Mouse (Mus musculus) heart, embryonic 14.5 days (tissue): ENCODE data around the gene B4galnt1. TPM values are rescaled to one million over a fixed set of nuclear protein-coding genes. Genes with fewer than 3 reads are reported as not detected.
A peak's percentile ranks its signal among the peaks of the same experiment; 100 is the strongest.
"Not testable (repeated sequence)": the region's sequence is repeated elsewhere in the genome, so short reads cannot be mapped to it uniquely, and the experiment has no call there.

Source experiments
- ATAC-seq: fragments of 200-750 bp; cut with Nextera tagmentation; 2 replicates; pipeline ENCODE4 v1.8.0; 2017; ENCODE audit warnings: low read depth, moderate TSS enrichment; ENCODE audit not compliant: insufficient number of reproducible peaks, insufficient read depth, low FRiP score
- H3K27ac ChIP-seq, 2 experiments: fragments of 200-500 bp in 1 of 2; fragments of 300-500 bp in 1 of 2; sonication (generic) in 1 of 2; replicated peaks in 1 of 2; 2 replicates each; pipeline ENCODE4 v1.5.1; 2012 to 2014; ENCODE audit warnings: low read depth in 2 of 2, low read length in 2 of 2, control low read depth in 1 of 2, mild to moderate bottlenecking in 1 of 2, mixed read lengths in 1 of 2; ENCODE audit not compliant: control insufficient read depth in 1 of 2, insufficient read depth in 1 of 2
- H3K27me3 ChIP-seq: fragments of 300-500 bp; sonication (generic); 2 replicates; pipeline ENCODE4 v1.6.1; 2014; ENCODE audit warnings: mild to moderate bottlenecking, low read length, control low read depth; ENCODE audit not compliant: control insufficient read depth, insufficient read depth
- H3K36me3 ChIP-seq: fragments of 300-500 bp; sonication (generic); 2 replicates; pipeline ENCODE4 v1.6.1; 2014; ENCODE audit warnings: mild to moderate bottlenecking, control low read depth, low read length, mixed read lengths; ENCODE audit not compliant: control insufficient read depth, insufficient read depth
- H3K4me1 ChIP-seq, 2 experiments: fragments of 200-500 bp in 1 of 2; fragments of 300-500 bp in 1 of 2; sonication (generic) in 1 of 2; 2 replicates each; pipeline ENCODE4 v1.6.1; 2012 to 2014; ENCODE audit warnings: low read length in 2 of 2, control low read depth in 1 of 2, mixed read lengths in 1 of 2; ENCODE audit not compliant: control insufficient read depth in 2 of 2, insufficient read depth in 2 of 2
- H3K4me2 ChIP-seq: fragments of 300-500 bp; sonication (generic); 2 replicates; pipeline ENCODE4 v1.6.1; 2014; ENCODE audit warnings: mild to moderate bottlenecking, low read length
- H3K4me3 ChIP-seq, 2 experiments: fragments of 200-500 bp in 1 of 2; fragments of 300-500 bp in 1 of 2; sonication (generic) in 1 of 2; 2 replicates each; pipeline ENCODE4 v1.5.1; 2012 to 2014; ENCODE audit warnings: low read length in 2 of 2, mild to moderate bottlenecking in 2 of 2, control low read depth in 1 of 2, low read depth in 1 of 2, moderate library complexity in 1 of 2; ENCODE audit not compliant: control insufficient read depth in 1 of 2, insufficient read depth in 1 of 2
- H3K9ac ChIP-seq: fragments of 300-500 bp; sonication (generic); 2 replicates; pipeline ENCODE4 v1.6.1; 2014; ENCODE audit warnings: mild to moderate bottlenecking, low read length
- H3K9me3 ChIP-seq: fragments of 300-500 bp; sonication (generic); 2 replicates; pipeline ENCODE4 v1.6.1; 2016; ENCODE audit warnings: low read length, control low read depth; ENCODE audit not compliant: control insufficient read depth
- WGBS: fragments of 180-500 bp; shearing (Covaris S2); extraction: QIAGEN DNeasy Blood & Tissue Kit; methylation state at CpG from one replicate; pipeline ENCODE4 v1.1.7; 2014; 5-methylcytosine and 5-hydroxymethylcytosine counted together
- polyA plus RNA-seq: library from polyadenylated mRNA; unstranded; fragments of >200 nt; fragmentation: Nextera tagmentation; extraction: Ambion mirVana; gene quantifications from 2 replicates; pipeline ENCODE4 v1.2.1, GENCODE M21; 2014

The B4galnt1 gene
- polyA plus RNA-seq, 1 experiment from 2014 or later, result 1.5 TPM

DNA sequence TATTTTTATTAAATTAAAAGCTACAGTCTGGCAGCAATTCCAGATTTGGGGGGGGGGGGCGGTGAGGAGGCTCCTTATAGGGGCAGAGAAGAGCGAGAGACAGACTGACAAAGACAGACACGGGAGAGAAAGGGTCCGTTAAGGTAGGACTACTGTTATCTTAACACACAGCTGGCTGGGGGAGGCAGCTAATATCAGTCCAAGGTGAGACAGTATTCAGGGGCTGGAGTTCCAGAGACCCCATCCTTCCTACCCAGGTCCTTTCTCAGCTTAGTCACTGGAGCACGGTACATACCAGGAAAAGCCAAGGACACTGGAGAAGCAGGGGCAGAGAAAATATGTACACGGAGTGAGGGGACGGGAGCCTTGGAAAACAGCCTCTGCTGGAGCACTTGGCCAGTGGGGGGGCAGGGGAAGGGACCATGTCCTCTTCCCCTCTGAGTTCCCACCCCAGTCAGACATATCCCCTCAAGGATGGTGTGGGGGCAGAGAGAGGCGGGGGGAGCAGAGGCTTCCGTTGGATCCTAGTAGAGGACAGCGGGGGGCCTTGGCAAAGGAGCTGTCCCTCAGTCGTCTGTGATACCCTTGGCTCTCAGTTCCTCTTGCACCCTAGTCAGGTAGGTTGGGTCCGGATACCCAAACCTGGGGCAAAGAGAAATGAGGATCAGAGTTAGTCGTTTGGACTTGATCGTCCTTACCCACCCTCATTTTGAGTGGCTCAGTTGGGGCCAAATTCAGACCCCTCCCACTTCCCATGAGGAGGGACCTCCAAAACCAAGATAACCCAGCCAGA is 25.6 kb downstream of the B4galnt1 start:
- Histone ChIP-seq H3K4me2 (peak overlapping the region; percentile 87), H3K4me1 (peaks cover 3 to 24% of the 10 kb centered on the region in 2 experiments; a peak in 3 of 4 replicates), H3K9ac (peak overlapping the region; percentile 80), H3K27ac (peak overlapping the region in 1 of 2 experiments; percentile 29; a peak in 1 of 4 replicates), H3K4me3 (0 out of 4 replicates have a peak overlapping the region, but pooled peaks of 1 of the 2 experiments have one; percentile 66), H3K27me3 (peaks cover 4% of the 10 kb centered on the region), H3K9me3 (no peaks in the 10 kb centered on the region), H3K36me3 (peaks cover 28% of the 10 kb centered on the region)
- 44% methylated on average over 13 of the region's 14 CpGs for WGBS
- no peak for ATAC-seq

DNA sequence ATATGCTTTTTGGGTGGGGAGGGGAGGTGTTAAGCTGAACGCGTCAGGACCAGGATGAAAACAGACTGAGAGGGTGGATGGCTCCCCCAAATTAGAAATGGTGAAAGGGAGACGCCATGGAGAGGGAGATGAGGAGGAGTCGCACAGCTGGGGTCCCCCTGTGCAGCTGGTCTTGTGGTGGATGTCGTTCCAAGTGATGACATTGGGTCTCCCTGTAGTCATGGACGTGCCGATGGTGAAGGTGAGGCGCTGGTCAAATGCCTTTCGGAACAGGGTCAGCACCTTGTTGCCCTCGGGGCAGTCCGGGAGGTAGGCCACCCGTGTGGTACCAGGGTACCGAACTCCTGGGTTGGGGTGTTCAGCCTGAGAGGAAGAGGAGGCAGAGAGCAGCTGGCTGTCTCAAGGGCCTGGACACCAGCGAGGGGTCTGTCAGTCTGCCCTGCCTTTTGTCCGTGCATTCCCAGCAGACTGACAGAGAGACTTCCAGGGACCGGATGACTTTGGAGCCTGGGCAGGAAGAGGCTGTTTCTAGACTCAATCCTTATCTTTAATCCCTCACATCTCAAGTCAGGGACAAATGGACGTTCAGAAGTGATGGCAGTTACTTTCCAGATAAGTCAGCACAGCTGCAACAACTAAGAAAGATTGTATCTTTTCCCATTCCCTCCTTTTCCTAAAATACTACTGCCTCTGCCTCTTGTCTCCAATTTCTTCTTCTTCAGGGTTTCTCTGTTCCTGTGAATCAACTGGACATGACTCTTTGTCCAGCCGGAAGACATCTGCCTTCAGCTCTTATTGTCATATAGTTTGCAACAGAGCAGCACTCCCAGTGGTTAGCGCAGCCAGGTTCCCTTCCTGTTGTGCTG is 26.4 kb downstream of the B4galnt1 start:
- no peaks in the 10 kb centered on the region for H3K27me3 ChIP-seq
- WGBS, result 58% methylated on average over 19 of the region's 19 CpGs
- ATAC-seq, result no peak
- no peak overlapping the region; the same call in 1 of the 2 replicates for H3K9ac ChIP-seq
- no peak overlapping the region for H3K4me2 ChIP-seq
- 0 out of 4 replicates have a peak overlapping the region, but pooled peaks of 1 of the 2 experiments have one; percentile 26 for H3K27ac ChIP-seq
- peaks cover 23% of the 10 kb centered on the region for H3K36me3 ChIP-seq
- no peaks in the 10 kb centered on the region for H3K9me3 ChIP-seq
- no peak overlapping the region for H3K4me3 ChIP-seq
- peaks cover 4 to 25% of the 10 kb centered on the region in 2 experiments for H3K4me1 ChIP-seq

DNA sequence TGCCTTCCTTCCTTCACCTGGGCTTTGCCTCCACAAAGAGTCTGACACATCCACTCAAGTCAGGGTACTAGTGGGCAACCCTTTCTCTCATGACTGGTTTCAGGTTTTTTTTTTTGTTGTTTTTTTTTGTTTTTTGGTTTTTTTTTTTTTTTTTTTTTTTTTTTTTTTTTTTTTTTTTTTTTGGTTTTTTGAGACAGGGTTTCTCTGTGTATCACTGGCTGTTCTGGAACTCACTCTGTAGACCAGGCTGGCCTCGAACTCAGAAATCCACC is 27.0 kb downstream of the B4galnt1 start:
- peaks cover 23% of the 10 kb centered on the region for H3K36me3 ChIP-seq
- not testable (repeated sequence) for H3K27me3 ChIP-seq, ATAC-seq, H3K4me2 ChIP-seq, H3K9ac ChIP-seq, H3K4me3 ChIP-seq, H3K9me3 ChIP-seq
- 0 out of 4 replicates have a peak overlapping the region, but pooled peaks of 1 of the 2 experiments have one; percentile 26 for H3K27ac ChIP-seq
- 53% methylated on average over 1 of the region's 1 CpGs for WGBS
- H3K4me1 ChIP-seq, result peaks cover 7 to 28% of the 10 kb centered on the region in 2 experiments

DNA sequence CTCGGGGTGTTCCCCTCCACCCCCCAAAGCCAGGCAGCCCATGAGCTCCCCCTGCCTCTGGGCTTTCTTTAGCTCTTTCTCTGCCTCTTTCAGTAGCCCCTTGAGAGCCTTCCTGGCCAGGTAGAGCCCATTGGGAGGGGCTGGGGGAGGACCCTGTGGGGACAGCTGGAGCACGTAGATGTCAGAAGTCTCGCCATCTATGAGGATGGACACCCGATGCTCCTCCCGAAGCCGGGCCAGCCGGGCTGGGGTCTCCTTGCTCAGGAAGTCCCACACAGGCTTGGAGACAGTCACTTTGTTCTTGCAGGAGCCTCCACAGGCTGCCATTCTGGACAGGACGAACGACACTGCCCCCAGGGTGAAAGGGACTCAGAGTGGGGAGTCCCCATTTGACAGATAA is 28.0 kb downstream of the B4galnt1 start:
- H3K27ac ChIP-seq, result no peak overlapping the region

DNA sequence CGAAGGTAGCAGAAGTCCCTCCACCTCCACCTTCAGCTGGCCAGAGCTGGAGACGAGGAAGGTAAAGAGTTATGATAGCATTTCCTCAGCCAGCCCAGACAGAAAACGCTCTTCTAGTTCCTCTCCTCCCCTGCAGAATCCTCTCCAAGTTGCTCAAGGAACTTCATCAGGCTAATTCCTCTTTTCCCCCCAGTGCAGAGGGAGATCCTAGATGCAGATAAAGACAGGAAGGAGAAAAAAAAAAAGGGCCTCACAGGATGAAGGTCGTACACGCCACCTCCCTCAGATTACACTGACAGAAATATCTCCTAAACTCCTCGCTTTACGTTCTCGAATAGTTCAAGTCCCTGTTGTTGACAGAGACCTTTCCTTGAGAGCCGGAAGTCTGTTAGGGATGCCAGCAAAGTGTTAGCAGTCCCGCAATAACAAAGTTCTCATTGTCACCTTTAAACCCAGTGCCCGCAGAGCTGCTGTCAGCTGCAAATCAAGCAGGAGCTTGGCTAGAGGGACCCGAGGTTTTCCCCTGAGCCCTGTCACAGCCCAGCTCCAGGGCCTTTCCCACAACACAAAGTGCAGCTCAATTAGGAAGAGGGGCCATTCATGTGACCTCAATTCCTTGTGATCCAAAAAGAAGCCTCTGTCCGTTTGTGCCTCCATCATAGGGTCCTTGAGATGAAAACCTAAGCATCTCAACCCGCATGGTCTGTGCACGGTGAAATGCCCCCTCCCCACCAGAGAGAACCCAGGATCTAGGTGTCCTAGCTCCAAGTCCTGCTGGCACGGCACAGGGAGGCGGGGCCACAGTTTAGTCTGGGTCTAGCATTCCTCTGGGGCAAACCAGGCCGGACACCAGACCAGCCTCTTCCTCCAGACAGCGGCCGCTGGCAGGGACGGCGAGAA is 29.7 kb downstream of the B4galnt1 start:
- 12% methylated on average over 22 of the region's 22 CpGs for WGBS
- no peaks in the 10 kb centered on the region for H3K27me3 ChIP-seq
- peak overlapping the region; percentile 85 for H3K4me2 ChIP-seq
- H3K27ac ChIP-seq, result peak overlapping the region; percentile 74 to 89
- peak; percentile 29; the same call in 1 of the 2 replicates for ATAC-seq
- H3K9ac ChIP-seq, result peak overlapping the region; percentile 89
- H3K4me3 ChIP-seq, result peak overlapping the region; percentile 65 to 75
- H3K4me1 ChIP-seq, result peaks cover 7 to 13% of the 10 kb centered on the region in 2 experiments
- peaks cover 39% of the 10 kb centered on the region for H3K36me3 ChIP-seq
- no peaks in the 10 kb centered on the region for H3K9me3 ChIP-seq

More for the DNA sequence above, 28.0 kb downstream of the B4galnt1 start:
- no peak overlapping the region for H3K4me2 ChIP-seq
- H3K9ac ChIP-seq, result no peak overlapping the region
- peaks cover 23% of the 10 kb centered on the region for H3K36me3 ChIP-seq
- peaks cover 7 to 28% of the 10 kb centered on the region in 2 experiments for H3K4me1 ChIP-seq
- no peak for ATAC-seq
- H3K9me3 ChIP-seq, result no peaks in the 10 kb centered on the region
- H3K27me3 ChIP-seq, result no peaks in the 10 kb centered on the region
- WGBS, result 85% methylated on average over 9 of the region's 9 CpGs
- no peak overlapping the region for H3K4me3 ChIP-seq

DNA sequence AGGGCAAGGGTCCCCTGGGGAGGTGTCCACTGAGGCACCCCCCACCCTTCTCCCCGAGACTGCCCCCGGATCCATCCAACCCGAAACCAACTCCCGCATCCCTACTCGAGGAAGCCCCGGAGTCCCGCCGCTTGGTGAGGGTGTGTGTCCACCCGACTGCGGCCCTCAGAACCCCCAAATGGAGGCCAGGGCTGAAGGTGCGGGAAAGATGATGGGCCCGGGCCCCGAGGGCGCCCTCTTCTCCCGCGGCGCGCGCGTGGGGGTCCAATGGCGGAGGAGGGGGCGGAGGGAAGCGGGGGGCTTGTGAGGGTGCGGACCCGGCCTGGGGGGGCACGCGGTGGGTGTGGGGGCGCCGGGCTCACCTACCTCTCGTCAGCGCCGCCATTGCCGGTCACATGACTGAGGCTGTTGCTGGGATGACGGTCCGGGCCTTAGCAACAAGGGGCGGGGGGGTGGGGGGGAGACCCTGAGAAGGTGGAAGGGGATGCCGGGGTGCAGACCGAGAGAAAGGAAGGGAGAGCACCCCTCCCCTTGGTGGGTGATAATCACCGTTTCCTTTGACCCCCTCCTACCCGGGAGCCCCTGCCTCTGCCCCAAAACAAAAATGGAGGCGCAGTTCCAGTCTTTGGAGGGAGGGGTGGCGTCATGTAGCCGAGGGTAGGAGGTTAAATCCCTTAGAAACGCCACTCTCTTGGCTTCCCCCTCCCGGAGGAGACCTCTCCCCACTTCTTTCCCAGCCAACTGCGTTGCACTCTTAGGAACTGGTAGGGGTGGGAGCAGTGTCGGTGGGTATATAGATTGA is 30.5 kb downstream of the B4galnt1 start, which contains the start of gene Dtx3:
Gene Dtx3 (minus strand): TSS at position 401 of the 802 bp plus-strand sequence.
- Histone ChIP-seq H3K9me3 (no peaks in the 10 kb centered on the region), H3K36me3 (peaks cover 48% of the 10 kb centered on the region), H3K4me2 (peak within 1 kb of the TSS; percentile 85), H3K9ac (peak within 1 kb of the TSS; percentile 89), H3K4me1 (peaks cover 7 to 10% of the 10 kb centered on the region in 2 experiments), H3K27me3 (no peaks in the 10 kb centered on the region), H3K27ac (peak within 1 kb of the TSS; percentile 89 to 90), H3K4me3 (peak within 1 kb of the TSS; percentile 65 to 75)
- ATAC-seq, result peak; percentile 38
- WGBS, result under 1% methylated on average over 41 of the region's 47 CpGs
